Mouse (Mus musculus): ENCODE results near the gene Kl.

Kl gene

DNA sequence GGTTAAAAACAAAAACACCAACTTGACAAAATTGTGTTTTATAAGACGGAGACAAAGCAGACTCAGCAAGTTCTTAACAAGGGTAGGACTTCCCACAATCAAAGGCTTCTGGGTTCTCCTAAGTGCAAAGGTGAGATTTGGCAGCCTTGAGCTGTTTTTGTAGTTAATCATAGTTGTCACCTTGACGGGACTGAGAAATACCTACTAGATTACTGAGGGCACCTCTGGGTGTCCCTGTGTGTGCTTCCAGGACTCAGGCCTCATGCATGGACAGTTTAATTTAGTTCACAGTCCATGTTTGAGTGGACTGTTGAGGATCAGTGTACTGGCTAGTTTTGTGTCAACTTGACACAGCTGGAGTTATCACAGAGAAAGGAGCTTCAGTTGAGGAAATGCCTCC, 72.1 kb downstream of the Kl start:
- ATAC-seq (ENCODE audit: insufficient number of reproducible peaks, low FRiP score, low TSS enrichment) = no peak

- no peak for ATAC-seq (ENCODE audit: insufficient number of reproducible peaks, low FRiP score, low TSS enrichment)
These were observed 73.7 kb downstream of the Kl start for GRCm38 (mm10) chr5:151026069-151026468.

DNA sequence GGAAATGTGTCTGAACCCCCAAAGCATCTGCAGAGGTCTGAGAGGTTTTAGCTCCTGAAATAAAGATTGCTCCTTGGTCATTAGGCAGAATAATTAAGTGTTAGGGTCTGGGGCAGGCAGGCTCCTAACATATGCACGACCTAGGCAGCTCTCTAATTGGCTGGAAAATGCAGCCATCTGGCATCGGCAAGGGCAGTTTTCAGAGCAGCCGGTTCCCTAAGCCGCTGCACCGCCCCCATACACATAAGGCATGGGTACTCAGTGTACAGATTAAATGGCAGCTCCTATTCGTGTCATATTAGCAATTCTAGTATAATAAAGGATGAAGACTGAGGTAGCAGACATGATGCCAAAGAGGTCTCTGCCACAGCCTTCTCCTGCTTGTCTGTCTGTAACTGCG, 74.8 kb downstream of the Kl start:
- no peak for ATAC-seq (ENCODE audit: insufficient number of reproducible peaks, low FRiP score, low TSS enrichment)

DNA sequence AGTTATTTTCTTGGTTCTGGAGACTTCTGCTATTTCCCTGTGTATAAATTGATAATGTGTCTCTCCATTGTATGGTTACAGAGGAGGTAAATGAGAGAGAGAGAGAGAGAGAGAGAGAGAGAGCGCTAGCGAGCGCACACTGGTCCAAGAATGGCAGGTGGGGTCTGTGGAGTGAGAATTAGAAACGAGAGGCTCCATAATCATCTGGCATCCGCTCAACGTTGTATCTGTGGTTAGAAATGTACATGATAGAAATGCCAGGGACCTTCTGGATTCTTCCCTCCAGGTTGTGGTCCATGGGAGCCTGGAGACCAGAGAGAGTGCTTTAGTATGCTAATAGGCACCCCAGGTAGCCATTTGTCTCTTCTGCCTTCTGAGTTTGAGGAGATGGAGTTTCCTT, 76.5 kb downstream of the Kl start:
- ATAC-seq (ENCODE audit: insufficient number of reproducible peaks, low FRiP score, low TSS enrichment) = no peak

- no peak for ATAC-seq (ENCODE audit: insufficient number of reproducible peaks, low FRiP score, low TSS enrichment)
These were observed 82.5 kb downstream of the Kl start for GRCm38 (mm10) chr5:151034715-151035512.

GRCm38 (mm10) chr5:151037871-151038270, 85.5 kb downstream of the Kl start:
- ATAC-seq (ENCODE audit: insufficient number of reproducible peaks, low FRiP score, low TSS enrichment) = 0 out of 2 replicates have a peak, but pooled peaks have one; percentile 40

- no peak for ATAC-seq (ENCODE audit: insufficient number of reproducible peaks, low FRiP score, low TSS enrichment)
These were observed 90.5 kb downstream of the Kl start for GRCm38 (mm10) chr5:151042911-151043310.
